Mouse (Mus musculus) embryonic facial prominence, embryonic 11.5 days (tissue): ENCODE data around the gene Ciart. TPM values are rescaled to one million over a fixed set of nuclear protein-coding genes. Genes with fewer than 3 reads are reported as not detected.
"Not testable (repeated sequence)": the region's sequence is repeated elsewhere in the genome, so short reads cannot be mapped to it uniquely, and the experiment has no call there.

ENCODE experiments used
- ATAC-seq: fragments of 200-750 bp; cut with Nextera tagmentation; replicated peaks from 2 replicates; pipeline ENCODE4 v1.8.0; 2017; ENCODE audit warnings: low read depth; ENCODE audit not compliant: insufficient number of reproducible peaks, low FRiP score, low TSS enrichment
- DNase-seq: peaks from one replicate; pipeline ENCODE4 v3.0.0-alpha.2; 2015; ENCODE audit warnings: low spot score
- H3K27ac ChIP-seq: fragments of 300-500 bp; sonication (generic); replicated peaks from 2 replicates; pipeline ENCODE4 v1.5.1; 2014; ENCODE audit warnings: mild to moderate bottlenecking, low read depth, low read length, control low read depth
- H3K27me3 ChIP-seq: fragments of 300-500 bp; sonication (generic); 2 replicates; pipeline ENCODE4 v1.6.1; 2014; ENCODE audit warnings: mild to moderate bottlenecking, low read length, moderate library complexity, mixed read lengths; ENCODE audit not compliant: control insufficient read depth, insufficient read depth
- H3K36me3 ChIP-seq: fragments of 300-500 bp; sonication (generic); replicated peaks from 2 replicates; pipeline ENCODE4 v1.6.1; 2014; ENCODE audit warnings: low read depth, mild to moderate bottlenecking, low read length, moderate library complexity, mixed read lengths; ENCODE audit not compliant: control insufficient read depth, insufficient read depth
- H3K4me1 ChIP-seq: fragments of 300-500 bp; sonication (generic); 2 replicates; pipeline ENCODE4 v1.6.1; 2014; ENCODE audit warnings: low read length, mixed read lengths; ENCODE audit not compliant: control insufficient read depth, insufficient read depth
- H3K4me2 ChIP-seq: fragments of 300-500 bp; sonication (generic); 2 replicates; pipeline ENCODE4 v1.6.1; 2014; ENCODE audit warnings: low read depth, mild to moderate bottlenecking, control low read depth, low read length, moderate library complexity
- H3K4me3 ChIP-seq: fragments of 300-500 bp; sonication (generic); 2 replicates; pipeline ENCODE4 v1.5.1; 2014; ENCODE audit warnings: low read depth, low read length, control low read depth
- H3K9ac ChIP-seq: fragments of 300-500 bp; sonication (generic); replicated peaks from 2 replicates; pipeline ENCODE4 v1.6.1; 2014; ENCODE audit warnings: mild to moderate bottlenecking, control low read depth, low read length
- H3K9me3 ChIP-seq: fragments of 300-500 bp; sonication (generic); replicated peaks from 2 replicates; pipeline ENCODE4 v1.6.1; 2016; ENCODE audit warnings: mild to moderate bottlenecking, low read length, inconsistent platforms, mixed read lengths; ENCODE audit not compliant: control insufficient read depth
- WGBS: fragments of 180-500 bp; shearing (Covaris S2); extraction: QIAGEN DNeasy Blood & Tissue Kit; methylation state at CpG from one replicate; pipeline ENCODE4 v1.1.7; 2014; 5-methylcytosine and 5-hydroxymethylcytosine counted together
- polyA plus RNA-seq: library from polyadenylated mRNA; unstranded; fragments of >200 nt; fragmentation: Nextera tagmentation; extraction: Ambion mirVana; gene quantifications from 2 replicates; pipeline ENCODE4 v1.2.1, GENCODE M21; 2014

The Ciart gene
- polyA plus RNA-seq, 1 experiment from 2014 or later = 6.3 TPM

DNA sequence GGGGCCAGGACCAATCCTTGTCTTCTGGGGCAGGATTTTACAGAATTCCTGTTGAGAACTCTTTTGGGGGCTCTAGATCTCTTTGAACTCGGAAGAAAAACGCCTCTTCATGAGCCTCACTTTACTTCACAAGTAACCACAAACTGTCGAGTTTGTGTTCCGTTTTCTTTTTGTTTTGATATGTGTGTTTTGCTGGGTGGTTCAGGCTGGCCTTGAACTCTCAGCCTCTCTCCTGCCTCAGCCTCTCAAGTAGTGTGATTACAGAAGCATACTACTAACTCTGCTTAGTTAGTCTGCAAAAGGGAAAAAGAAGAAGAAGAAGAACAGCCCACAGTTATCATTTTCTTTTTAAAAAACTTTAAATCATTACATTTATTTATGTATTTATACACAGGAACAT, 42.1 kb upstream of the Ciart start:
- H3K4me2 ChIP-seq = no peak overlapping the region
- H3K9ac ChIP-seq = no peak overlapping the region
- no peaks in the 10 kb centered on the region for H3K9me3 ChIP-seq
- H3K4me1 ChIP-seq = no peaks in the 10 kb centered on the region
- H3K27ac ChIP-seq = no peak overlapping the region
- ATAC-seq = no peak
- no peaks in the 10 kb centered on the region for H3K27me3 ChIP-seq
- no peaks in the 10 kb centered on the region for H3K36me3 ChIP-seq
- WGBS = 70% methylated on average over 4 of the region's 4 CpGs
- DNase-seq = no peak
- no peak overlapping the region for H3K4me3 ChIP-seq

DNA sequence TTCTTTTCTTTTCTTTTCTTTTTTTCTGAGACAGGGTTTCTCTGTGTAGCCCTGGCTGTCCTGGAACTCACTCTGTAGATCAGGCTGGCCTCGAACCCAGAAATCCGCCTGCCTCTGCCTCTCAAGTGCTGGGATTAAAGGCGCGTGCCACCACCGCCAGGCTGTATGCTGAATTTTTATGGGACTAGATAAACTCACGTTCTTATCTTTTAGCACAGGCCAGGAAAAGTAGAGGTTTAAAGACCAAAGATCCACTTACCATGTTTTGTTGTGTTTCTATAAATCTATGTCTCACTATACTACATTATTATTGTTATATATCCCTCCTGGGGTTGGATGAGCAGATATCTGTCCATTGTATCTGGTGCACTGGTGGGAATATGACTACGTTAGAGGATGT, 41.4 kb upstream of the Ciart start:
- not testable (repeated sequence) for DNase-seq, H3K4me3 ChIP-seq, H3K27ac ChIP-seq, H3K36me3 ChIP-seq, H3K27me3 ChIP-seq, H3K9ac ChIP-seq, ATAC-seq, H3K9me3 ChIP-seq, H3K4me2 ChIP-seq, H3K4me1 ChIP-seq
- 90% methylated on average over 7 of the region's 7 CpGs for WGBS

- H3K9ac ChIP-seq, DNase-seq, H3K4me1 ChIP-seq, H3K27ac ChIP-seq, H3K4me2 ChIP-seq, ATAC-seq, H3K9me3 ChIP-seq, H3K4me3 ChIP-seq, H3K36me3 ChIP-seq, H3K27me3 ChIP-seq: not testable (repeated sequence)
- WGBS = 40% methylated on average over 2 of the region's 2 CpGs
These were observed 38.5 kb upstream of the Ciart start for GRCm38 (mm10) chr3:95920532-95920931.

- no peaks in the 10 kb centered on the region for H3K27me3 ChIP-seq
- 82% methylated on average over 7 of the region's 7 CpGs for WGBS
- DNase-seq (no peak), ATAC-seq (no peak)
- H3K9ac ChIP-seq = no peak overlapping the region
- H3K4me3 ChIP-seq = no peak overlapping the region
- no peak overlapping the region for H3K27ac ChIP-seq
- no peaks in the 10 kb centered on the region for H3K4me1 ChIP-seq
- no peak overlapping the region for H3K4me2 ChIP-seq
- no peaks in the 10 kb centered on the region for H3K9me3 ChIP-seq
- no peaks in the 10 kb centered on the region for H3K36me3 ChIP-seq
These were observed 34.7 kb upstream of the Ciart start for GRCm38 (mm10) chr3:95916760-95917159.

GRCm38 (mm10) chr3:95914706-95915105, 32.7 kb upstream of the Ciart start:
- Histone ChIP-seq H3K9me3 (no peaks in the 10 kb centered on the region), H3K4me1 (no peaks in the 10 kb centered on the region), H3K4me2 (no peak overlapping the region), H3K27ac (no peak overlapping the region), H3K9ac (no peak overlapping the region), H3K27me3 (no peaks in the 10 kb centered on the region), H3K36me3 (no peaks in the 10 kb centered on the region), H3K4me3 (no peak overlapping the region)
- DNase-seq (no peak), ATAC-seq (no peak)
- 89% methylated on average over 4 of the region's 4 CpGs for WGBS

DNA sequence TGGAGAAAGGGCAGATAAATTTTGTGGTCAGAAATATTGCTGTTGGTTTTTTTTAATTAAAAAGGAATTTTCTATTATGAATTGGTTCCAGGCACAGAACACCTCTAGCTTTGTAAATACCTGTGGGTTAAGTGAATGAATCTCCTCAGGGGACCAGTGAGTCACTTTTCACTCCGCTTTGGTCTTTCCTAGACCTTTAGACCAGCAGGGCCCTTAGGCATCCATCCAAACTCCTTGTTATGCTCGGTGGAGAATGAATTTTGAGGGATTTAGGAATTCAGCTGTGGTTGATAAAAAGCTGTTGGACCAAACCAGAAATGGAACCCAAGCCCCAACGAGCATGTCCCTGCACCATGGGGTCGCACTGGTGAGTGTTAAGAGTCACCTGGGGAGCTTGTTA, 25.6 kb upstream of the Ciart start:
- H3K27me3 ChIP-seq = no peaks in the 10 kb centered on the region
- H3K27ac ChIP-seq = no peak overlapping the region
- WGBS = 38% methylated on average over 4 of the region's 4 CpGs
- DNase-seq (no peak), ATAC-seq (no peak)
- no peak overlapping the region for H3K4me2 ChIP-seq
- H3K9me3 ChIP-seq = no peaks in the 10 kb centered on the region
- peaks cover 2% of the 10 kb centered on the region for H3K4me1 ChIP-seq
- no peaks in the 10 kb centered on the region for H3K36me3 ChIP-seq
- H3K9ac ChIP-seq = no peak overlapping the region
- H3K4me3 ChIP-seq = no peak overlapping the region

DNA sequence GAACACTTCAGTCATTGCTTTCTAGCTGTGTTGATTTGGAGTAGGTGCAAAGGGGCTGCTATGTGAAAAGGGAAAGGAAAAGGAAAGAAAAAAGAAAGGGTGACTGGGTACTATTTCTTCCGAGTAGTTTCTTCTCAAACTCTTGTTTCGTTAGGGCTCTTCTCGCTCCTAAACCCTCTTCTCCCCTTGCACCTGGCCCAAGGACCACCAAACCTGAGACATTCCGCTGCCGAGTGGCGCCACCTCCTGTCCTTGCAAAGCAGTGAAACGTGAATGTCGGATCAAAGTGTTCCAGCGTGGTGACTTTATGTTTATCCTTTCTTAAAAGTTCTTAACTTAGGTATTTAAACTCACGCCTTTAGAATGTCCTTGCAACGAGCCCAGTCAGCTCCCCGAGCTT, 24.8 kb upstream of the Ciart start:
- Histone ChIP-seq H3K36me3 (no peaks in the 10 kb centered on the region), H3K4me2 (peak overlapping the region; percentile 32), H3K27ac (no peak overlapping the region), H3K4me1 (peaks cover 2% of the 10 kb centered on the region), H3K4me3 (peak overlapping the region; percentile 19), H3K9me3 (no peaks in the 10 kb centered on the region), H3K27me3 (no peaks in the 10 kb centered on the region), H3K9ac (no peak overlapping the region)
- DNase-seq (peak; percentile 86), ATAC-seq (no peak)
- WGBS = under 1% methylated on average over 12 of the region's 12 CpGs

- Histone ChIP-seq H3K4me3 (peak overlapping the region; percentile 46), H3K36me3 (no peaks in the 10 kb centered on the region), H3K9me3 (no peaks in the 10 kb centered on the region), H3K27ac (no peak overlapping the region), H3K4me1 (peaks cover 2% of the 10 kb centered on the region), H3K27me3 (no peaks in the 10 kb centered on the region), H3K4me2 (peak overlapping the region; percentile 85), H3K9ac (peak overlapping the region; percentile 65)
- DNase-seq (peak; percentile 81), ATAC-seq (no peak)
- WGBS = under 1% methylated on average over 12 of the region's 12 CpGs
These were observed 24.0 kb upstream of the Ciart start for GRCm38 (mm10) chr3:95905940-95906492.
